Mouse (Mus musculus) monocyte, adult 5-6 weeks (primary cell): ENCODE measurements around the gene Nfkbie. TPM values are rescaled to one million over a fixed set of nuclear protein-coding genes. Genes with fewer than 3 reads are reported as not detected.

Source experiments
- ATAC-seq: fragments of 153-309, 156-312 bp; replicated peaks from 2 replicates; pipeline ENCODE4 v1.8.0; 2017; ENCODE audit warnings: mild to moderate bottlenecking; ENCODE audit not compliant: low TSS enrichment, insufficient number of reproducible peaks, severe bottlenecking, poor library complexity, low FRiP score
- total RNA-seq: library from RNA; stranded (forward); fragments of 200-1000, 200-491, 200-594 nt; gene quantifications from 3 replicates; pipeline ENCODE4 v1.2.3, GENCODE M21; 2017

Gene Nfkbie
- 55.6 to 60.0 TPM (median 55.9 TPM) in 3 replicates for total RNA-seq

DNA sequence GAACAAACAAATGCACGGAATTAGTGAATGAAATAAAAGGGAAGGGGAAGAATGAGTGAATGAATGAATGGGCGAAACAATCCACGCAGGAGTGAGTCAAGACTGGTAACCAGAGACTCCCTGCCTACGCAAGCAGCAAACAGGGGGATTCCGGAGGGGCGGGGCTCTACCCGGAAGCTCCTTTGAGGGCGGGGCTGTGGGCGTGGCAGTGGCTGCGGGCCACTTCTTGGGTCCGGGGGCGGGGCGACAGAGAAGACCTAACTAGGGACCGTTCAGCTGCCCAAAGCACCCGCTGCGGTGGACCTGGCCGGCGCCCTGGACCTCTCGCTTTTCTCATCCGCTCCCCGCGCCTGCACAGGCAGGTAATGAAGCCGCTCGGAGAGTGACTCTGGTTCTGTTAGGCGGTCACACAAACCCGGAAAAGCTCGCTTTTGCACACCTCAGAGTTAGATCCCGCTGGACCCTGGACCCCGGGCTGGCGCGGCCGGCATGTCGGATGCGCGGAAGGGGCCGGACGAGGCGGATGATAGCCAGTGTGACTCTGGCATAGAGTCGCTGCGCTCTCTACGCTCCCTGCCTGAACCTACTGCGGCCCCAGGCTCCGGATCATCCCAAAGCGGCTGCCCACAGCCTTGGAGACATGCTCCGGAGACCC is at the start of gene Nfkbie:
Gene Nfkbie (plus strand): TSS at position 252 of the 655 bp plus-strand sequence.
- peak; percentile 69 for ATAC-seq

DNA sequence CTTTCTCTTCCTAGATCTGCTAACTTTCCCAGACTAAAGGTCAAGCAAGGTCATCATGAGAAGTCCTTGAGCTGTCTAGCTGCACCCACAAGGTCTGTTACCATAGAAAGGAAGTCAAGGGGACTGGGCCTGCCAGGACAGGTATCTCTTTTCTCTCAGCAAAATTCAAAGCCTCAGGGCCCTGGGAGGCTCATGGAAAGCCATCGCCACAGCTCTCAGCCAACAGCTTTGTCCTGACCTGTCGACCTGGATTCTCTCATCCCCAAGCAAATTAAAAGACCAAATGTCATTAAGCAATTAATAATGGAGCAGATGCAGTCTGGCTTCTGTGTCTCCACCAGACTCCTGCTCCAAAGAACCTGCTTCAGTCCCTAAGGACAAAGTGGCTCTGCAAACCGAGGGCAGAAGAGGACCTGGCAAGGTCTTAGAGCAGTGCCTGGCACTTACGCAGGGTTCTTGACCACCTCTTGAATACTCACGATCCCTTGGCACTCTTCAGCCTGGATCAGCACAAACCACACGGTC is 49.5 kb upstream of the Nfkbie start:
- no peak for ATAC-seq

GRCm38 (mm10) chr17:45506700-45507189 is 48.8 kb upstream of the Nfkbie start, which contains the start of gene Aars2:
Gene Aars2 (plus strand): TSS chr17:45506841.
- peak; percentile 89 for ATAC-seq

GRCm38 (mm10) chr17:45510871-45511270 is 44.6 kb upstream of the Nfkbie start:
- ATAC-seq: no peak

- no peak for ATAC-seq
These were observed 43.7 kb upstream of the Nfkbie start for GRCm38 (mm10) chr17:45511757-45512156.

GRCm38 (mm10) chr17:45515204-45515726 is 40.2 kb upstream of the Nfkbie start:
- ATAC-seq: no peak

DNA sequence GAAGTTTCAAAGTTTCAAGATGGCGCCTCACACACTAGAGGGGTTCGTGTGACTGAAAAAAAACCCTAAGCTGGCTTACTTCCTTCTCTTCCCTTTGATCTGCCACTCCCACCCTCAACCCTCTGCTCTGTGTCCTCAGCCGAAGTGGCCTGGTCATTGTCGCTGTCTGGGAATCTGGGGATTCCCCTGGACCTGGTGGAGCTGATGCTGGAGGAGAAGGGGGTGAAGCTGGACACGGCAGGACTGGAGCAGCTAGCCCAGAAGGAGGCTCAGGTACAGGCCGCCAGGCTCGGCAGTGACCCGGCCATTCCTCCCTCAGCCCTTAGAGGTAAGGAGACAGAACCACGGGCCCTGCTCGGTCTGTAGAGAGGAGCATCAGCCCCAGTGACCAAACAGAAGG is 39.7 kb upstream of the Nfkbie start:
- ATAC-seq: no peak

DNA sequence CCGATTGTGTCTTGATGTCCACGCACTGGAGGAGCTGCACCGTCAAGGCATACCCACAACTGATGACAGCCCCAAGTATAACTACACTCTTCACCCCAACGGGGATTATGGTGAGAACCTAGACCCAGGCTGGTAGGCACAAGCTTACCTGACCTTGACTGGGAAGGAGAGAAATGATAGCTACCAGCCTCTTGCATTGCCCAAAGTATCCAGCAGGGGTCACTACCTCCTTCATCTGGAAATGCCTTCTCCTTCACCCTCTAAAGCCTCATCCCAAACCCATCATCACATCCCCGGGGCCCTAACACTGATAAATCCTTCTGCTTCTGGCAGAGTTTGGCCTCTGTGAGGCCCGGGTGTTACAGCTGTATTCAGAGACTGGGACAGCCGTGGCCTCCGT is 39.0 kb upstream of the Nfkbie start:
- ATAC-seq: peak; percentile 60

- ATAC-seq: no peak
These were observed 38.4 kb upstream of the Nfkbie start for GRCm38 (mm10) chr17:45517135-45517534.

DNA sequence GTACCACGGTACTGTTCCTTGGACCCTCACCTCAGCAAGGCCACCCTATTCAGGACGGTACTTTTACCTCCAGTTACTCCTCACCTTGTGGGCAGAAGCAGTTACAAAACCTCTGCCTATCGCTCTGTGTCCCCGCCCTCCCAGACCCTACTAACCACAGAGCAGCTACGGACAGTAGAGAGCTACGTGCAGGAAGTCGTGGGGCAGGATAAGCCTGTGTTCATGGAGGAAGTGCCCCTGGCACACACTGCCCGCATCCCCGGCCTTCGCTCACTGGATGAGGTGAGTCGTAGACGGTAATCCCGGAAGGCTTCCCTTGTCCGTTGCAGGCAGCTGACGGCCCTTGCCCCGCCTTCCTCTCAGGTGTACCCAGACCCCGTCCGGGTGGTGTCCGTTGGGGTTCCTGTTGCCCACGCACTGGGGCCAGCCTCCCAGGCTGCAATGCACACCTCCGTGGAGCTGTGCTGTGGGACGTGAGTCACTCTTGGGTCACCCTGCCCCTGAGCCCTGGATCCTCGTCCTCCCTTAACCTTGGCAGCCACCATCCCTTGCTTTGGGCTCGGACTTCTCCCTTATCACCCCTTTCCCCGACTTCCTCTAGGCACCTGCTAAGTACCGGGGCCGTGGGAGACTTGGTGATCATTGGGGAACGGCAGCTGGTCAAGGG is 37.8 kb upstream of the Nfkbie start:
- ATAC-seq: no peak

DNA sequence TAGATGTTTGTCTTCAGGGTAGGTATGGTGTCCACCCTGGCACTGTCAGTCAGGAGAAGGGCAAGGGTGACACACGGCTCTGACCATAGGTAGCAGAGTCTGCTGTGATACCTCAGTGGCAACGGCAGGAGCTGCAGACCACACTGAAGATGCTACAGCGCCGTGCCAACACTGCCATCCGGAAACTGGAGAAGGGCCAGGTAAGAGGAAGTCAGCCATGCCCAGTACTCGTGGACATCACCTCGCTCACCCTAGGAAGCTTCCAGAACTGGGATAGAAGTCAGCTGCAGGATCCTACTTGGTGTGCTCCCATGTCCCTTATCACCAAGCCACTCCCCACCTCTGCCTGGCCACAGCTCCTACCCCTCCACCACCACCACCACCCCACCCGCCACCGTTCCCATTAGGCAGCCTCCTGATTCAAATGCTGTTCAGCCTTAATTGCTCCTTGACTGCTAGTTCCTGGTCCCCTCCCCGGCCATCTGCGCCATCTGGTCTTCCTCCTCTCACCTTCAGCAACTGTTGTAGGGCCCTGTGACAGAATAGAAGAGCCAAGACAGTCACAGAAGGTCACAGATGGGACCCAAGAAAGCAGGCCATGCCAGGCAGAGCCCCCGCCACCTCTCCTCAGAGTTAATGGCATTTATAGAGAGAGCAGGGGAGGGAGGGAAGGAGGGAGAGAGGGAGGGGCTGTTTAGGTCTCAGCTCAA is 36.6 kb upstream of the Nfkbie start:
- ATAC-seq: no peak

DNA sequence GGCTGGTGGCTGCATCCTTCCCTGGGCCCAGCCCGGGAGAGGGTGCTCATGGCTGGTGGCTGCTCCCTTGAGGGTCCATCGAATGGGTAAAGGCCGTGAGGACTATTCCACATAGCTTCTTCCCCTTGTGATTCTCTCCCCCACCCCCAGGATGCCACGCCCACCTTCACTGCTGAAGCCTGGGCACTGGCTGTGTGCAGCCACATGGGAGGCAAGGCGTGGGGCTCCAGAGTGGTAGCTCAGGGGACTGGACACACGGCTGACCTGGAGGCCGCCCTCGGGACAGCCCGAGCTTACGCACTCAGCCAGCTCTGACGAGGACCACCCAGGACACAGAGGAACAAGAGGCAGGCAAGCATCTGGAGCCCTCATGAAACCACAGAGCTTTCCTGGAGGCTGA is 35.4 kb upstream of the Nfkbie start:
- no peak for ATAC-seq

- no peak for ATAC-seq
These were observed 32.2 kb upstream of the Nfkbie start, which contains the start of gene Tcte1 for GRCm38 (mm10) chr17:45523263-45523662. Gene Tcte1 (plus strand): TSS chr17:45523434.

GRCm38 (mm10) chr17:45524961-45525360 is 30.5 kb upstream of the Nfkbie start:
- no peak for ATAC-seq

GRCm38 (mm10) chr17:45526571-45526970 is 28.9 kb upstream of the Nfkbie start:
- no peak for ATAC-seq

DNA sequence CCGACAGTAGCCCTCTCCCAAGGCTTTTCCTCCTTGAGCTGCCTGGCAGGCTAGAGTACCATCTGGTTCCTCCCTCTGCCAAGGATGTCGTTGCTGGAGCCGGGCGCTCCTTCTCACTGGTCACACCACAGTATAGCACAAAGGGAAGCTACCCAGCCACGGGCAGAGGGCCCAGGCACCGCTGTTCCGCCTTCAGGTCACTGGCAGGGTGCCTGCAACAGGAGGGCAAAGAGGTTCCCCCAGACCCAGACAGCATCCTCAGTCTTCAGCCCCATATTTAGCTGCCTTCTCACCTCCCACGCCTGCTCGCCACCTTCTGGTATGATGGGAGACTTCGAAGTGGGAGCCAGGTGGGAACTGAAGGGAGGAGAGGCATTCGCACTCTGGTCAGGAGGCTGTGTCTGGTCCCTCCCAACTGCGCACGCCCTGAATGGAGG is 25.1 kb upstream of the Nfkbie start:
- no peak for ATAC-seq

DNA sequence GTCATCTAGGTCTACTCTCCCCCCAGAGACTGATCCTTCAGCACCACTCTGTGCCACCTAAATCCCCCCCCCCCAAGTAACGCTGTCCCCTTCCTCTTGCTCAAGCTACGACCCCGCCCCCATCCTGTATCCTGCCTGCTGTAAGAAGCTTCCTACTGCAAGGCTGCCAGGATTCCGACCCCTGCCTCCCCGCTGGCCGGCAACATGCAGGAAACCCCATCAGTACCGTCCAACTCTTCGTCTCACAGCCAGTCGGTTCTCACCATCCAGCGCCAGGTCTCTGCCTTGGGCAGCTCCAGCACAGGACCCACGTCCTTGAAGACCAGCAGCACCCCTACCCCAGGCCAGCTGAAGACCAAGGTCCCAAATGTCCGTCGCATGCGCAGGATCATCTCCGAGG is 22.6 kb upstream of the Nfkbie start:
- ATAC-seq: no peak

GRCm38 (mm10) chr17:45536264-45536663 is 19.2 kb upstream of the Nfkbie start:
- no peak for ATAC-seq

- no peak for ATAC-seq
These were observed 17.1 kb upstream of the Nfkbie start for GRCm38 (mm10) chr17:45538394-45538793.
